Mouse (Mus musculus): Measurements from ENCODE around the gene Zfp207.
"Not testable (repeated sequence)": the region's sequence is repeated elsewhere in the genome, so short reads cannot be mapped to it uniquely, and the experiment has no call there.

The Zfp207 gene

GRCm38 (mm10) chr11:80417085-80417484 is 34.0 kb downstream of the Zfp207 start:
- DNase-seq: no peak

GRCm38 (mm10) chr11:80419743-80420142 is 36.7 kb downstream of the Zfp207 start:
- no peak for DNase-seq

- no peak for DNase-seq
These were observed 37.3 kb downstream of the Zfp207 start for GRCm38 (mm10) chr11:80420202-80420984.

- DNase-seq: no peak
These were observed 38.5 kb downstream of the Zfp207 start for GRCm38 (mm10) chr11:80421421-80422047.

- DNase-seq: no peak
These were observed 41.6 kb downstream of the Zfp207 start for GRCm38 (mm10) chr11:80424691-80425090.

GRCm38 (mm10) chr11:80425247-80425778 is 42.2 kb downstream of the Zfp207 start:
- DNase-seq: no peak

GRCm38 (mm10) chr11:80426029-80426813 is 43.1 kb downstream of the Zfp207 start:
- not testable (repeated sequence) for DNase-seq

- peak; percentile 96 to 98 for DNase-seq
These were observed 45.4 kb downstream of the Zfp207 start, which contains the start of gene Psmd11 for GRCm38 (mm10) chr11:80428381-80429008. Psmd11 (plus strand) TSS chr11:80428615.

GRCm38 (mm10) chr11:80429009-80429475 is 46.0 kb downstream of the Zfp207 start:
- DNase-seq: peak; percentile 56 to 71

GRCm38 (mm10) chr11:80429500-80430166 is 46.6 kb downstream of the Zfp207 start:
- DNase-seq: no peak

- no peak for DNase-seq
These were observed 47.4 kb downstream of the Zfp207 start for GRCm38 (mm10) chr11:80430366-80430910.

- DNase-seq: no peak
These were observed 63.8 kb downstream of the Zfp207 start for GRCm38 (mm10) chr11:80446916-80447315.

- no peak for DNase-seq
These were observed 66.8 kb downstream of the Zfp207 start for GRCm38 (mm10) chr11:80449859-80450258.

- DNase-seq: no peak
These were observed 69.2 kb downstream of the Zfp207 start for GRCm38 (mm10) chr11:80452242-80452641.

GRCm38 (mm10) chr11:80453198-80453597 is 70.1 kb downstream of the Zfp207 start:
- no peak for DNase-seq

Data from kidney, postnatal 4 days (tissue).